Mouse (Mus musculus): Measurements from ENCODE around the gene Olfr1123. TPM values are rescaled to one million over a fixed set of nuclear protein-coding genes. Genes with fewer than 3 reads are reported as not detected.
"Not testable (repeated sequence)": the region's sequence is repeated elsewhere in the genome, so short reads cannot be mapped to it uniquely, and the experiment has no call there.

Olfr1123 gene
- not detected in 2 replicates for polyA plus RNA-seq (2012; ENCODE audit: insufficient read depth, insufficient read length, low replicate concordance, missing spikeins)

DNA sequence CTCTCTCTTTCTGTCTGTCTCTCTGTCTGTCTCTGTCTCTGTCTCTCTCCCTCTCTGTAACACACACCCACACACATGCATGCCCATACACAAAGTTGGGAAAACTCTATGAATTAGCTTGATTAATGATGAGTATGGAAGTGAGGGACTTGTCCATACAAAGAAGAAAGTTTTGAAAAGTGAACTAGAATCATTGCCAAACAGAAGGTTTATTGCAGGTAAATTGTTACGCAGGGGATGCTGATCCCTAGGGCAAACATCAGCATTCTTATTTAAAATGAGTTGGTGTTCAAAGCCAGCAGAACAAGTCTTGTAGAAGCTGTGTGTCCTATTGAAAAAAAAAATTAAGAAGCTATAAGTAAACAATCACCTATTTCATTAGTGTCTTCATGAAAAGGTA is at the start of gene Olfr1123:
Olfr1123 (plus strand) TSS at position 301 of the 400 bp plus-strand sequence.
- TF ChIP-seq CTCF (IDR thresholded peaks at IDR 0.05; ENCODE audit: insufficient read depth, low read depth, low read length) = no peak
- no peak for TF ChIP-seq POLR2A (IDR thresholded peaks at IDR 0.05; ENCODE audit: insufficient read depth, low read depth, low read length)
- WGBS = 94% methylated on average over 1 of the region's 1 CpGs
- no peaks in the 10 kb centered on the region for H3K4me1 ChIP-seq (ENCODE audit: control insufficient read depth, insufficient read depth, low read length)

DNA sequence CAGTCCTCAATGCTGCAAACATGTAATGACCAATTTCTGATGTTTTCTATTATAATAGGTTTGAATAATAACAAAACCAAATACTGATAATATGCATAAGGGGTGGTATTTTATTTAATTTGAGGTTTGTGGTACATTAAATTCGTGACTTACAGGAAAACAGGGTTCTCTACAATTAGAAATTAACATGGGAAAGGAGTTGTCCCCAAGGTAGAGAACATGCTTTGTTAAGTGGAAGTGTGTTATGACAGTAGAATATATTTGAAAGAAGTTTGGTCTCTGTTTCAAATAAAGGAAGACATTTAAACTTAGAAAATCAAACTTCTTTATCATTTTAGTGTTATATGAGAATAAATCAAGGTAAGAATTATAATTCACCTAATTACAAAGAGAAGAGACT is 46.8 kb upstream of the Olfr1123 start, which contains the start of gene Olfr1121:
Olfr1121 (plus strand) TSS at position 301 of the 400 bp plus-strand sequence.
- no peaks in the 10 kb centered on the region for H3K4me1 ChIP-seq (ENCODE audit: control insufficient read depth, insufficient read depth, low read length)
- no peak within 1 kb of the TSS for H3K4me3 ChIP-seq (ENCODE audit: insufficient read depth, low read depth, low read length)
- WGBS = 23% methylated on average over 1 of the region's 1 CpGs
- TF ChIP-seq POLR2A (IDR thresholded peaks at IDR 0.05; ENCODE audit: insufficient read depth, low read depth, low read length) (no peak), CTCF (IDR thresholded peaks at IDR 0.05; ENCODE audit: insufficient read depth, low read depth, low read length) (no peak)
- no peak within 1 kb of the TSS for H3K27ac ChIP-seq (ENCODE audit: insufficient read depth, low read depth, low read length)

More for the DNA sequence above, at the start of gene Olfr1123:
- Histone ChIP-seq H3K4me3 (ENCODE audit: insufficient read depth, low read depth, low read length) (no peak within 1 kb of the TSS), H3K27ac (ENCODE audit: insufficient read depth, low read depth, low read length) (no peak within 1 kb of the TSS)

DNA sequence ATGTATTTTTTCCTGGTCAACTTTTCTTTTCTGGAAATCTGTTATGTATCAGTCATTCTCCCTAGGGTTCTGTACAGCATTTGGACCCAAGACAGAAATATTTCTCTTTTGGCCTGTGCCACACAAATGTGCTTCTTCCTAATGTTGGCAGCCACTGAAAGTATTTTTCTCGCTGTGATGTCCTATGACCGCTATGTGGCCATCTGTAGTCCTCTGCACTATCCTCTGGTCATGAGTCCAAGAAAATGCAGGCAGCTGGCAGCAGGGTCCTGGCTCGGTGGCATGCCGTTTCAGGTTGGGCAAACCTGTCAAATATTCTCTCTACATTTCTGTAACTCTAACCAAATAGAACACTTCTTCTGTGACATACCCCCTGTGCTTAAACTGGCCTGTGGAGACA is 44.7 kb upstream of the Olfr1123 start:
- TF ChIP-seq CTCF (IDR thresholded peaks at IDR 0.05; ENCODE audit: insufficient read depth, low read depth, low read length) (no peak), POLR2A (IDR thresholded peaks at IDR 0.05; ENCODE audit: insufficient read depth, low read depth, low read length) (no peak)
- no peak overlapping the region for H3K27ac ChIP-seq (ENCODE audit: insufficient read depth, low read depth, low read length)

DNA sequence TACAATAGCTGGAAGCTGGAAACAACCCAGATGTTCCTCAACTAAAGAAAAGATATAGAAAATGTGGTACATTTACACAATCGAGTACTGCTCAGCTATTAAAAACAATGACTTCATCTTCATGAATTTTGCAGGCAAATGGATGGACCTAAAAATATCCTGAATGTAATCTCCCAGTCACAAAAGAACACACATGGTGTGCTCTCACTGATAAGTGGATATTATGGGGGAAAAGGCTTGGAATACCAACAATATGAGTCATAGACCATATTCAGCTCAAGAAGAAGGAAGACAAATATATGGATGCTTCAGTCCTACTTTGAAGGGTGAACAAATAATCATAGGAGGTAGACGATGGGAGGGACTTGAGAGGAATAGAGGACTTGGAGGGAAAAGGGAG is 32.5 kb upstream of the Olfr1123 start:
- Histone ChIP-seq H3K4me1 (ENCODE audit: control insufficient read depth, insufficient read depth, low read length) (no peaks in the 10 kb centered on the region), H3K4me3 (ENCODE audit: insufficient read depth, low read depth, low read length) (no peak overlapping the region), H3K27ac (ENCODE audit: insufficient read depth, low read depth, low read length) (no peak overlapping the region)
- WGBS = 82% methylated on average over 2 of the region's 2 CpGs
- TF ChIP-seq CTCF (IDR thresholded peaks at IDR 0.05; ENCODE audit: insufficient read depth, low read depth, low read length) (no peak), POLR2A (IDR thresholded peaks at IDR 0.05; ENCODE audit: insufficient read depth, low read depth, low read length) (no peak)

More for the DNA sequence above, 44.7 kb upstream of the Olfr1123 start:
- Histone ChIP-seq H3K4me3 (ENCODE audit: insufficient read depth, low read depth, low read length) (no peak overlapping the region), H3K4me1 (ENCODE audit: control insufficient read depth, insufficient read depth, low read length) (no peaks in the 10 kb centered on the region)
- WGBS = 85% methylated on average over 4 of the region's 4 CpGs

DNA sequence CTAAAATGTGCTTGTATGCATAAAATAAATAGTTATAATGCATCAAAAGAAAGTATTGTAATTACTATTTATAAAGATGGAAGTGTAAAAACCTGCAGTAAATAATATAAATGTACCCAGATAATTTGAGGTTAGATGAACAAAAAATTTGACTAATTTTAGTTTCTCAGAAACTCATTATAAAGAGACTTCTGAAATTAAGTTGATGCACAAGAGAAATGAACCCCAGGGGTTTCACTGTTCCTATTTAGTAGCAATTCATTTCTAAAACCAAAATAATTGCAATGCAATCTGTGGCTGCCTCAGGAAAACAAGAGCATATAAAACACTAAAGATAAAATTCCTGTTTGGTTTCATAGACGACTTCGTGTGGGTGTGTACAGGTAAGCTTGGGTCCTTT is 30.9 kb upstream of the Olfr1123 start, which contains the start of gene Olfr1122:
Olfr1122 (plus strand) TSS at position 301 of the 400 bp plus-strand sequence.
- Histone ChIP-seq H3K4me3 (ENCODE audit: insufficient read depth, low read depth, low read length) (no peak within 1 kb of the TSS), H3K27ac (ENCODE audit: insufficient read depth, low read depth, low read length) (no peak within 1 kb of the TSS), H3K4me1 (ENCODE audit: control insufficient read depth, insufficient read depth, low read length) (no peaks in the 10 kb centered on the region)
- 79% methylated on average over 2 of the region's 2 CpGs for WGBS
- TF ChIP-seq CTCF (IDR thresholded peaks at IDR 0.05; ENCODE audit: insufficient read depth, low read depth, low read length) (no peak), POLR2A (IDR thresholded peaks at IDR 0.05; ENCODE audit: insufficient read depth, low read depth, low read length) (no peak)

DNA sequence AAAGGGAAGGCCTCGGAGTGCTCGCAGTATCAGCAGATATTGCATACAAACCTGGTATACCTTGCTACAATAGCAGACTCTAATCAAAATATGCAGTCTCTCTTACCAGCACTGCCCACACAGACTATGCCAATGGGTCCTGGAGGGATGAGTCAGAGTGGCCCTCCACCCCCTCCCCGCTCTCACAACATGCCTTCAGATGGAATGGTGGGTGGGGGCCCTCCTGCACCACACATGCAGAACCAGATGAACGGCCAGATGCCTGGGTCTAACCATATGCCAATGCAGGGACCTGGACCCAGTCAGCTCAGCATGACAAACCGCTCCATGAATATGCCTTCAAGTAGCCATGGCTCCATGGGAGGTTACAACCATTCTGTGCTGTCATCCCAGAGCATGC is 22.8 kb upstream of the Olfr1123 start:
- H3K27ac ChIP-seq (ENCODE audit: insufficient read depth, low read depth, low read length); H3K4me3 ChIP-seq (ENCODE audit: insufficient read depth, low read depth, low read length); H3K4me1 ChIP-seq (ENCODE audit: control insufficient read depth, insufficient read depth, low read length): not testable (repeated sequence)
- WGBS = 90% methylated on average over 5 of the region's 5 CpGs

DNA sequence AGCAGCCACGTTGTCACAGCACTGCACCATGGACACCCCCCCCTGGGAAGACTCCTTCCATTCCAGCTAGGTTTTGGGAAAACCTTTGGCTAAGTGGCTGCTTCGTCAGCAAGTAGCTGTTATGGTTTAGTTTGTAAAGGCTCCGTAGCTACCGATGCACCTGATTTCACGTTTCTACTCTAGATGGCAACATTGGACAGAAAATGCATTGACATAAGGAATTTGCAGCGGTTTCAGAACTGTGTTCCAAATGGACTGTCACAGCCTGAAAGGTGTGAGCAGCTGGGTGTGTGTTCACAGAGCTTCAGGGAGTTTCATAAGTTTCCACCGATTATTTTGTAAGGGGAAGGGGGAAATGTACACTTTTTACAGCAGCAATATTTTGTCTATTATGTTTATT is 21.7 kb upstream of the Olfr1123 start:
- H3K4me3 ChIP-seq (ENCODE audit: insufficient read depth, low read depth, low read length); H3K4me1 ChIP-seq (ENCODE audit: control insufficient read depth, insufficient read depth, low read length): not testable (repeated sequence)
- WGBS = 80% methylated on average over 7 of the region's 7 CpGs

DNA sequence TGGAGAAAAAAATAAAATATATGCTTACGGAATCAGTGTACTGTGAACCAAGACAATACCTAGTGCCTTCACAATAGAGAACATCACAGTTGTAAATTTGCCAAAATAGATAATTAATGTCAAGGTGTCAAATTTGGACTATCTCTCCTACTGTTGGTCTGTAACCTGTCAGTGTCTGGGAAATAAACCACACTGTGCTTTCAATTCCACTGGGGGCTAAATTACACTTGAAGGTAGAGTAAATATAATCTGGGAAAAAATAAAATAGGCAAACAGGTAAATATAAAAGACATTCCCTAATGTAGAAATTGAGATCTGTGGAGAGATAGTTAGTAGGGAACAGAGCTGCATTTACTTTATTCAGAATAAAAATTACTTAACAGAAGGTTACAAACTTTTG is 13.5 kb downstream of the Olfr1123 start, which contains the start of gene Olfr1124:
Olfr1124 (plus strand) TSS at position 301 of the 400 bp plus-strand sequence.
- no peak within 1 kb of the TSS for H3K4me3 ChIP-seq (ENCODE audit: insufficient read depth, low read depth, low read length)
- TF ChIP-seq CTCF (IDR thresholded peaks at IDR 0.05; ENCODE audit: insufficient read depth, low read depth, low read length) = no peak
- TF ChIP-seq POLR2A (IDR thresholded peaks at IDR 0.05; ENCODE audit: insufficient read depth, low read depth, low read length) = no peak

More for the DNA sequence above, 21.7 kb upstream of the Olfr1123 start:
- H3K27ac ChIP-seq (ENCODE audit: insufficient read depth, low read depth, low read length) = not testable (repeated sequence)

DNA sequence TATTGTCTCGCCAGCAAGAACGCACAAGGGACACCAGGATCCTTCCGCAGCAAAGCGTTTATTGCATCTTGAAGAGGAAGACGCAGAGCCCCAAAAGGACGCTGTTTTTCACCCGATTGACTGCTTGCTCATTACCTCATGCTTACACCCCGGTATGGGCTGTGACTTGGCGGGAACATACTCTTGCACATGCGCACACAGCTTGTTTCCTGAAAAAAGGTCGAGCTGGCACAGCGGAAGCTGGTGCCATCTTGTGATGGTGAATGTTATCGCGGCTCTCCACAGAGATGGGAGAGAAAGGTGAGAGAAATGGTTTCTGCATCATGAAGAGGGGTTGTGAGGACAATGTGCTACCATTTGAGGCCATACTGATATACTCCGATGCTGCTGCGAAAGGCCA is 21.3 kb downstream of the Olfr1123 start:
- Histone ChIP-seq H3K27ac (ENCODE audit: insufficient read depth, low read depth, low read length) (no peak overlapping the region), H3K4me1 (ENCODE audit: control insufficient read depth, insufficient read depth, low read length) (no peaks in the 10 kb centered on the region), H3K4me3 (ENCODE audit: insufficient read depth, low read depth, low read length) (no peak overlapping the region)
- whole genome bisulfite sequencing = 90% methylated on average over 16 of the region's 16 CpGs
- no peak for TF ChIP-seq POLR2A (IDR thresholded peaks at IDR 0.05; ENCODE audit: insufficient read depth, low read depth, low read length)
- TF ChIP-seq CTCF (IDR thresholded peaks at IDR 0.05; ENCODE audit: insufficient read depth, low read depth, low read length) = no peak

More for the DNA sequence above, 13.5 kb downstream of the Olfr1123 start, which contains the start of gene Olfr1124:
- no peaks in the 10 kb centered on the region for H3K4me1 ChIP-seq (ENCODE audit: control insufficient read depth, insufficient read depth, low read length)
- 88% methylated on average over 1 of the region's 1 CpGs for WGBS
- H3K27ac ChIP-seq (ENCODE audit: insufficient read depth, low read depth, low read length) = no peak within 1 kb of the TSS

DNA sequence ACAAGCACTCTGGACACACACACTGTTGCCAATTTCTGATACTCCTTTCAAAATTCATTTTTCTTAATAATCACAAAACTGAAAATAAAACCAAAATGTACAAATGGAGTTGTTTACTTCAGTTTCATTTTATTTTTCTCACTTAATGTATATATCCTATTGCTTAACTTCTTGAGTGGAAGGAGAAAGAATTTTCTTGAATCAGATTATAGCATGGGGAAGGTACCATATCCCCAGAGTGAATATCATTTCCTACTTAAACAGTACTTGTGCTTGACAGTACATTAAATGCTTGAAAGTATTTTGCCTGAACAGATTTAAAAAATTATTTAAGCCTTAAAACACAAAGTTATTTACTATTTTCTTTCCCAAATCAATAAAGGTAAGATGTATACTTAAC is 37.2 kb downstream of the Olfr1123 start, which contains the start of gene Olfr1126:
Olfr1126 (plus strand) TSS at position 301 of the 400 bp plus-strand sequence.
- TF ChIP-seq POLR2A (IDR thresholded peaks at IDR 0.05; ENCODE audit: insufficient read depth, low read depth, low read length) = no peak
- TF ChIP-seq CTCF (IDR thresholded peaks at IDR 0.05; ENCODE audit: insufficient read depth, low read depth, low read length) = no peak
- Histone ChIP-seq H3K27ac (ENCODE audit: insufficient read depth, low read depth, low read length) (no peak within 1 kb of the TSS), H3K4me3 (ENCODE audit: insufficient read depth, low read depth, low read length) (no peak within 1 kb of the TSS), H3K4me1 (ENCODE audit: control insufficient read depth, insufficient read depth, low read length) (no peaks in the 10 kb centered on the region)
